Mouse (Mus musculus) lung, embryonic 14.5 days (tissue): ENCODE measurements at regions not wholly inside any gene's neighbourhood (a gene's known extent, or its start where the extent isn't known, plus 50 kb on each side); places are given as distances from the start of the nearest gene placed in this dataset.
"Not testable (repeated sequence)": the region's sequence is repeated elsewhere in the genome, so short reads cannot be mapped to it uniquely, and the experiment has no call there.

Source experiments
- ATAC-seq: fragments of 200-750 bp; cut with Nextera tagmentation; 2 replicates; pipeline ENCODE4 v1.8.0; 2017; ENCODE audit warnings: mild to moderate bottlenecking, moderate TSS enrichment, moderate library complexity; ENCODE audit not compliant: insufficient read depth
- DNase-seq: peaks from one replicate; pipeline ENCODE4 v3.0.0-alpha.2; 2015
- H3K27ac ChIP-seq: fragments of 300-500 bp; sonication (generic); 2 replicates; pipeline ENCODE4 v1.5.1; 2014; ENCODE audit warnings: low read depth, mild to moderate bottlenecking, moderate library complexity
- H3K27me3 ChIP-seq: fragments of 300-500 bp; sonication (generic); 2 replicates; pipeline ENCODE4 v1.6.1; 2014; ENCODE audit warnings: low read length, control low read depth; ENCODE audit not compliant: insufficient read depth
- H3K36me3 ChIP-seq: fragments of 300-500 bp; sonication (generic); 2 replicates; pipeline ENCODE4 v1.6.1; 2014; ENCODE audit warnings: control low read depth; ENCODE audit not compliant: insufficient read depth
- H3K4me1 ChIP-seq: fragments of 300-500 bp; sonication (generic); 2 replicates; pipeline ENCODE4 v1.6.1; 2014; ENCODE audit warnings: antibody characterized with exemption, control low read depth; ENCODE audit not compliant: insufficient read depth
- H3K4me2 ChIP-seq: fragments of 300-500 bp; sonication (generic); 2 replicates; pipeline ENCODE4 v1.6.1; 2014; ENCODE audit warnings: mild to moderate bottlenecking
- H3K4me3 ChIP-seq: fragments of 300-500 bp; sonication (generic); 2 replicates; pipeline ENCODE4 v1.5.1; 2014; ENCODE audit warnings: low read depth, low read length
- H3K9ac ChIP-seq: fragments of 300-500 bp; sonication (generic); 2 replicates; pipeline ENCODE4 v1.6.1; 2014
- H3K9me3 ChIP-seq: fragments of 300-500 bp; sonication (generic); 2 replicates; pipeline ENCODE4 v1.6.1; 2016; ENCODE audit warnings: low read depth, low read length, control low read depth
- CTCF ChIP-seq: IDR thresholded peaks from 2 replicates; pipeline ENCODE4 v1.5.1; 2016; ENCODE audit warnings: antibody characterized with exemption, low read depth
- WGBS: fragments of 180-500 bp; shearing (Covaris S2); extraction: QIAGEN DNeasy Blood & Tissue Kit; methylation state at CpG from one replicate; pipeline ENCODE4 v1.1.7; 2014; 5-methylcytosine and 5-hydroxymethylcytosine counted together

DNA sequence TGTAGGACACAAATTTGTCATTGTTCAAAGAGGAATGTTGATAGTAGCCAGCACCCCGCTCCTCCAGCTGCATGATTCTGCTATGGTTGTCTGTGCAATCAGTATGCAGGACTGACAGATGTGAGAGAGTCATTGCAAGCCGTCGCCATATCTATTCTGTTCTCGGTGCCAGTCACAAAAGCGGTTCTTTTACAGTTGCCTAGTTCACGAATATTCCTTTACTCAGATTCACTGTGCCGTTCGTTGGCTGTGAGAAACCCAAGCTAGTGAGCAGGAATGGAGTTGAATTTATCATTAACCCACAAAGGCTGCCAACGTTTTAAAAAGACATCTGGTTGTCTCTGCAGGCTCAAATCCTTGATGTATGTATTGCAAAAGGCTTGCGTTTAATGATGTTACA is 206.9 kb downstream of the Rchy1 start:
- Histone ChIP-seq H3K27ac (no peak overlapping the region), H3K4me2 (no peak overlapping the region), H3K9ac (no peak overlapping the region), H3K4me3 (no peak overlapping the region), H3K36me3 (no peaks in the 10 kb centered on the region), H3K9me3 (no peaks in the 10 kb centered on the region), H3K4me1 (no peaks in the 10 kb centered on the region; the same call in 1 of the 2 replicates), H3K27me3 (no peaks in the 10 kb centered on the region)
- no peak for TF ChIP-seq CTCF
- DNase-seq (no peak), ATAC-seq (no peak)
- WGBS, result 31% methylated on average over 10 of the region's 10 CpGs

DNA sequence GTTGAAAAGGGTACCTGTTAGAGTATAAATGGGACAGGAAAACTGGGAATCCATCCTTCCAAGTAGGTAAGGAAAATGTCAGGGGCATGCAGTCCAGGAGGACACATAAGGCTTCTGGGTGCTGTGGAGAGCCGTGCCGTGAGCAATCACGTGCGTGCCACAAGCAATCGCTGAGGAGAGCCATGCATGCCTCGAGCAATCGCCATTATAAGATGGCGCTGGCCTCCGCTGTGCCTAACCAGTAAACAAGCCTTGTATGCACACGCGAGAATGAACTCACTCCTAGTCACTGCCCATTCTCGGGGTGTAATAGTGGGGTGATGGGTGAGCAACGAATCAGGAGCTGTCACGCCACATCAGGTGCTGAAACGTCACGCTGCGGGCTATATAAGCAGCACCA is 210.0 kb downstream of the Rchy1 start:
- WGBS, result 89% methylated on average over 17 of the region's 17 CpGs
- H3K4me1 ChIP-seq, result not testable (repeated sequence)

DNA sequence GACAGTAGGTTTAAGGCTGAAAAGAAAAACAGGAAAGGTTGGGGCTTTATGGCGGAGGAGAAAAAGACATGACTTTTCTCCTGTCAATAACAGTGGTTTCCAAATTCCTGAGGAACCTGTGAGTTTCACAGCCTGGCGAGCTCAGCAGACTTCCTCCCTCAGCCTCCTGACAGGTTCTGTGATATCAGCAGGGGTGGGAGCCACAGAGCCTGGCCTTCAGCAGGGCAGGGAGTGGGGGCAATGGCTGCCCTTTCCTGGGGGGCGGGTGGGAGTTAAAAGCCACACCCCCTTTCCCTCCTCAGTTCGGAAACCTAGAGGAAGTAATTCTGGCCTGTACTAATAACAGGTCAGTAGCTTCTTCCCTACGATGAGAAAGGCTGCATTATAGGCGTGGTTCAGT is 211.7 kb downstream of the Rchy1 start:
- H3K4me3 ChIP-seq, result no peak overlapping the region
- no peak for TF ChIP-seq CTCF
- no peak overlapping the region for H3K9ac ChIP-seq
- no peak for ATAC-seq
- 35% methylated on average over 6 of the region's 6 CpGs for WGBS
- no peaks in the 10 kb centered on the region; the same call in none of the 2 replicates for H3K4me1 ChIP-seq
- H3K27me3 ChIP-seq, result no peaks in the 10 kb centered on the region
- H3K27ac ChIP-seq, result no peak overlapping the region
- H3K4me2 ChIP-seq, result no peak overlapping the region
- no peaks in the 10 kb centered on the region for H3K36me3 ChIP-seq
- DNase-seq, result no peak
- no peaks in the 10 kb centered on the region for H3K9me3 ChIP-seq

More for the DNA sequence above, 210.0 kb downstream of the Rchy1 start:
- H3K27ac ChIP-seq, H3K27me3 ChIP-seq, H3K36me3 ChIP-seq, ATAC-seq, H3K4me2 ChIP-seq, DNase-seq, H3K4me3 ChIP-seq, H3K9me3 ChIP-seq, H3K9ac ChIP-seq: not testable (repeated sequence)

DNA sequence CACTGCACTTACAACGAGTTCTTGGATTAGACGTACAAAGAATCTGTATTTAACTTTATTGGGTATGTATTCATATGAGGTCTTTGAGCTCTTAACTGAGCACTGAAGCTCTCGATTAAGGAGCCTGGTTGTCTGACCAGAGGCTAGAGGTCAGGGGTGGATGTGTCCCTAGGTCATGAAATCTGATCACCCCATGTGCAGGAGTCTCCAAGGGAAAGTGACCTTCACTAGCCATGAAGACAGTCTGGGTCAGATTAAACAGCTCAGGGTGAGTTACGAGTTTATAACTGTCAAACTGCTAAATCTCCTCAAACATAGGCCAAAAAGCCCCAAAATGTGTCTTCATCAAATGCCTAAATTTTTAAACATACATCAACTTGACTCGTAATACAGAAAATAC is 216.8 kb downstream of the Rchy1 start:
- Histone ChIP-seq H3K4me2 (no peak overlapping the region), H3K27me3 (no peaks in the 10 kb centered on the region), H3K9me3 (no peaks in the 10 kb centered on the region), H3K9ac (no peak overlapping the region), H3K27ac (no peak overlapping the region), H3K4me1 (no peaks in the 10 kb centered on the region; the same call in none of the 2 replicates), H3K36me3 (no peaks in the 10 kb centered on the region), H3K4me3 (no peak overlapping the region)
- ATAC-seq (no peak), DNase-seq (no peak)
- 56% methylated on average over 5 of the region's 5 CpGs for WGBS
- no peak for TF ChIP-seq CTCF

DNA sequence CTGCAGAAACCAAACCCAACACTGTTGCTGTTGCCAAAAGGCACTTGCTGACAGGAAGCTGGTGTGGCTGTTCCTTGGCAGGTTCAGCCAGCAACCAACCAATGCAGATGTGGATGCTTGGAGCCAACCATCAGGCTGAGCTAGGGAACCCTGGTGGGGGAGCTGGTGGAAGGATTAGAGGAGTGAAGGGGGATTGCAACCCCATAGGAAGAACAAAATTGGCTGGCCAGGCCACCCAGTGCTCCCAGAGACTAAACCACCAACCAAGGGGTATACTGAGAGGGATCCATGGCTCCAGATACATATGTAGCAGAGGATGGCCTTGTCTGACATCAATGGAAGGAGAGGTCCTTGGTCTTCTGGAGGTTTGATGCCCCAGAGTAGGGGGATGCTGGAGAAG is 218.5 kb downstream of the Rchy1 start:
- no peak for DNase-seq
- peaks cover 6% of the 10 kb centered on the region; the same call in 1 of the 2 replicates for H3K4me1 ChIP-seq
- no peaks in the 10 kb centered on the region for H3K36me3 ChIP-seq
- no peak overlapping the region for H3K4me2 ChIP-seq
- TF ChIP-seq CTCF, result no peak
- no peak overlapping the region for H3K27ac ChIP-seq
- no peak overlapping the region for H3K4me3 ChIP-seq
- H3K9ac ChIP-seq, result no peak overlapping the region
- H3K9me3 ChIP-seq, result no peaks in the 10 kb centered on the region
- H3K27me3 ChIP-seq, result no peaks in the 10 kb centered on the region
- no peak for ATAC-seq

DNA sequence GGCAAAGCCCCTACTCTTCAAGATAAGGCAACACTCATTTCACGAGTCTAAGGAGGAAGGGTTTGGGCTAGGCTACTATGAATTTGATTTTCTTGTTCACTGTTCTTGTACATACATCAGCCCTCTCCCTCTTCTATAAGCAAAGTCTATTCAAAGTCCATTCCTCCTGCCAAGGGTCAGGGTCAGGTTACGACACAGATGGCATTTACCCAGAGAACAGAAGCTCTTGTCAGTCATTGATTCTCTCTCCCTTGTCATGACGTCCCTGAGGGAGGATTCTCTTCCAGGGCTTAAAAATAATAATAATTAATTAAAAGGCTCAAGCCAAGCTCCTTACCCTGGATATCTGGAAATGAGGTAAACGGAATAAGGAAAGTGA is 222.7 kb downstream of the Rchy1 start:
- WGBS, result 31% methylated on average over 4 of the region's 4 CpGs
- no peaks in the 10 kb centered on the region for H3K27me3 ChIP-seq
- H3K4me3 ChIP-seq, result no peak overlapping the region
- TF ChIP-seq CTCF, result no peak
- H3K36me3 ChIP-seq, result no peaks in the 10 kb centered on the region
- no peak overlapping the region for H3K27ac ChIP-seq
- H3K9me3 ChIP-seq, result no peaks in the 10 kb centered on the region
- DNase-seq, result no peak
- no peak overlapping the region for H3K9ac ChIP-seq
- H3K4me1 ChIP-seq, result peaks cover 6% of the 10 kb centered on the region; the same call in 1 of the 2 replicates
- 0 out of 2 replicates have a peak, but pooled peaks have one; percentile 7 for ATAC-seq
- H3K4me2 ChIP-seq, result no peak overlapping the region

DNA sequence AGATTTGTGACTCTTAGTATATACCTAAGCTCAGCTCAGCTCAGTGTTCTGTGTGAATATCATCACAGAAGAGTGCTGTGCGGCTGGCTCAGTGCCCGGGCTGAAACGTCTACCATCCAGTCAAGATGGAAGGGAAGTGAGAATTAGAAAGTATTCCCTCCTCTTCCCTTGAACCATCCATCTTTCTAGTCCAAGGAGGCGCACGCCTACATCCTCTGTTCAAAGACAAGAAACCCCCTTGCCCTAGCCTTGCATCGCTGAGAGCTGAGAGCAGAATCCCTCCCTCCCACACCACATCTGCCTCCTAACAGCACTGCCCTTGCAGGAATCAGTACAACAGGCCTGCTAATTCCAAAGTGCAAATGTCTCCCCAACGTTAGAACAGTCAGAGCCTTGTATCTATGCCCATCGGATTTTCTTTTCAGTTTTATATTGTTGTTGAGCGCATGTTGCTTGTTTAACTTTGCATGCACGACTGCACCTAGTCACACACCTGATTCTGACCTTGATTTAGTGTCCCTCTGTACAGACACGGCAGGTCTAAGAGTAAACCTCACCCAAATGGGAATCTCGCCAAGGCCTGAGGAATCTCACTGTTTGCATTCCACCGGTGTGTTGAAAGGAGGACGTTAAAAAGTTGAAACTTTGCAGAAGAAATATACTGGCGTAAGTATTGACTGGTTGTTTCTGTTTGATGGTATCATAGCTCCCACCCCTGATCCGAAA is 222.2 kb downstream of the Parm1 start:
- no peaks in the 10 kb centered on the region for H3K27me3 ChIP-seq
- peak; percentile 73 for DNase-seq
- peak overlapping the region; percentile 67; the same call in 1 of the 2 replicates for H3K27ac ChIP-seq
- no peak overlapping the region for H3K9ac ChIP-seq
- ATAC-seq, result peak; percentile 70
- no peaks in the 10 kb centered on the region for H3K9me3 ChIP-seq
- H3K4me2 ChIP-seq, result peak overlapping the region; percentile 25; the same call in 1 of the 2 replicates
- H3K4me3 ChIP-seq, result no peak overlapping the region
- H3K4me1 ChIP-seq, result peaks cover 6% of the 10 kb centered on the region; the same call in 1 of the 2 replicates
- WGBS, result 28% methylated on average over 16 of the region's 16 CpGs
- no peak for TF ChIP-seq CTCF
- no peaks in the 10 kb centered on the region for H3K36me3 ChIP-seq
